Mouse (Mus musculus) olfactory bulb, adult 2 months (tissue): ENCODE measurements around the gene Slc44a4.
"Not testable (repeated sequence)": the region's sequence is repeated elsewhere in the genome, so short reads cannot be mapped to it uniquely, and the experiment has no call there.

Source experiments
- CTCF ChIP-seq: fragments of 200-500 bp; IDR thresholded peaks from 2 replicates; pipeline ENCODE4 v1.5.1; 2012; ENCODE audit warnings: low read depth, mild to moderate bottlenecking, low read length, moderate library complexity; ENCODE audit not compliant: insufficient read depth
- POLR2A ChIP-seq: fragments of 200-500 bp; IDR thresholded peaks from 2 replicates; pipeline ENCODE4 v1.6.1; 2012; ENCODE audit warnings: mild to moderate bottlenecking, low read depth, low read length, moderate library complexity; ENCODE audit not compliant: insufficient read depth

DNA sequence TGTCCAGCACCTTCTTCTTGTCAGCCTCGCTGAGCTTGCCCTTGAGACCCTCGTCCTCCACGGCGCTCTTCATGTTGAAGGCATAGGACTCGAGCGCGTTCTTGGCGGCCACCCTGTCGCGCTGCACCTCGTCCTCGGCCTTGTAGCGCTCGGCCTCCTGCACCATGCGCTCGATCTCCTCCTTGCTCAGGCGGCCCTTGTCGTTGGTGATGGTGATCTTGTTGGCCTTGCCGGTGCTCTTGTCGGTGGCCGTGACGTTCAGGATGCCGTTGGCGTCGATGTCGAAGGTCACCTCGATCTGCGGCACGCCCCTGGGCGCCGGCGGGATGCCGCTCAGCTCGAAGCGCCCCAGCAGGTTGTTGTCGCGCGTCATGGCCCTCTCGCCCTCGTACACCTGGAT lies 43.0 kb downstream of the Slc44a4 start:
- not testable (repeated sequence) for TF ChIP-seq CTCF, POLR2A
